Mouse (Mus musculus) spleen, adult 2 months (tissue): Measurements from ENCODE around the gene Lrp5.

Source experiments
- CTCF ChIP-seq: fragments of 200-500 bp; IDR thresholded peaks from 2 replicates; pipeline ENCODE4 v1.5.1; 2011; ENCODE audit warnings: mild to moderate bottlenecking, inconsistent platforms; ENCODE audit not compliant: insufficient read depth, insufficient read length, insufficient replicate concordance; ENCODE audit errors: extremely low read depth
- POLR2A ChIP-seq: fragments of 200-500 bp; IDR thresholded peaks from 2 replicates; pipeline ENCODE4 v1.6.1; 2011; ENCODE audit warnings: low read depth, low read length, inconsistent platforms

- TF ChIP-seq CTCF (no peak), POLR2A (no peak)
Measured at GRCm38 (mm10) chr19:3714381-3714780, 28.0 kb upstream of the Lrp5 start.
